Mouse (Mus musculus): ENCODE measurements around the gene Yipf3.

Yipf3 gene

GRCm38 (mm10) chr17:46254106-46254505, 6.2 kb downstream of the Yipf3 start:
- DNase-seq (ENCODE audit: extremely low read depth, low read depth, low spot score) = no peak

- no peak for DNase-seq (ENCODE audit: extremely low read depth, low read depth, low spot score)
Measured at GRCm38 (mm10) chr17:46255147-46255546, 7.3 kb downstream of the Yipf3 start.

GRCm38 (mm10) chr17:46258279-46259053, 10.6 kb downstream of the Yipf3 start:
- DNase-seq (ENCODE audit: extremely low read depth, low read depth, low spot score) = no peak

GRCm38 (mm10) chr17:46259675-46260074, 11.8 kb downstream of the Yipf3 start:
- DNase-seq (ENCODE audit: extremely low read depth, low read depth, low spot score) = no peak

- no peak for DNase-seq (ENCODE audit: extremely low read depth, low read depth, low spot score)
Measured at GRCm38 (mm10) chr17:46262201-46262694, 14.4 kb downstream of the Yipf3 start.

GRCm38 (mm10) chr17:46265502-46265901, 17.6 kb downstream of the Yipf3 start:
- DNase-seq (ENCODE audit: extremely low read depth, low read depth, low spot score) = no peak

- DNase-seq (ENCODE audit: extremely low read depth, low read depth, low spot score) = peak; percentile 78
Measured at GRCm38 (mm10) chr17:46265918-46266618, 18.2 kb downstream of the Yipf3 start.

GRCm38 (mm10) chr17:46266986-46267385, 19.1 kb downstream of the Yipf3 start:
- DNase-seq (ENCODE audit: extremely low read depth, low read depth, low spot score) = no peak

- no peak for DNase-seq (ENCODE audit: extremely low read depth, low read depth, low spot score)
Measured at GRCm38 (mm10) chr17:46267511-46267910, 19.6 kb downstream of the Yipf3 start.

GRCm38 (mm10) chr17:46268026-46268720, 20.3 kb downstream of the Yipf3 start:
- DNase-seq (ENCODE audit: extremely low read depth, low read depth, low spot score) = no peak

- DNase-seq (ENCODE audit: extremely low read depth, low read depth, low spot score) = no peak
Measured at GRCm38 (mm10) chr17:46269771-46270534, 22.1 kb downstream of the Yipf3 start.

- no peak for DNase-seq (ENCODE audit: extremely low read depth, low read depth, low spot score)
Measured at GRCm38 (mm10) chr17:46272058-46272457, 24.2 kb downstream of the Yipf3 start.

GRCm38 (mm10) chr17:46272675-46273074, 24.8 kb downstream of the Yipf3 start:
- no peak for DNase-seq (ENCODE audit: extremely low read depth, low read depth, low spot score)

GRCm38 (mm10) chr17:46273803-46274236, 25.9 kb downstream of the Yipf3 start:
- DNase-seq (ENCODE audit: extremely low read depth, low read depth, low spot score) = no peak

- DNase-seq (ENCODE audit: extremely low read depth, low read depth, low spot score) = no peak
Measured at GRCm38 (mm10) chr17:46274465-46274864, 26.6 kb downstream of the Yipf3 start.

GRCm38 (mm10) chr17:46275034-46275433, 27.2 kb downstream of the Yipf3 start:
- DNase-seq (ENCODE audit: extremely low read depth, low read depth, low spot score) = no peak

GRCm38 (mm10) chr17:46275506-46275905, 27.6 kb downstream of the Yipf3 start:
- DNase-seq (ENCODE audit: extremely low read depth, low read depth, low spot score) = no peak

GRCm38 (mm10) chr17:46277586-46277985, 29.7 kb downstream of the Yipf3 start:
- DNase-seq (ENCODE audit: extremely low read depth, low read depth, low spot score) = no peak

GRCm38 (mm10) chr17:46278011-46278765, 30.3 kb downstream of the Yipf3 start:
- no peak for DNase-seq (ENCODE audit: extremely low read depth, low read depth, low spot score)

GRCm38 (mm10) chr17:46282483-46283123, 34.7 kb downstream of the Yipf3 start, which contains the start of gene Tjap1:
TSS of gene Tjap1 (minus strand) at chr17:46283026.
- no peak for DNase-seq (ENCODE audit: extremely low read depth, low read depth, low spot score)
